Mouse (Mus musculus) hindbrain, embryonic 16.5 days (tissue): ENCODE results near the gene Pck2. TPM values are rescaled to one million over a fixed set of nuclear protein-coding genes. Genes with fewer than 3 reads are reported as not detected.
A peak's percentile ranks its signal among the peaks of the same experiment; 100 is the strongest.

Experiments used
- ATAC-seq: fragments of 200-750 bp; cut with Nextera tagmentation; 2 replicates; pipeline ENCODE4 v1.8.0; 2017; ENCODE audit warnings: moderate TSS enrichment, moderate library complexity
- H3K27ac ChIP-seq: fragments of 300-500 bp; sonication (generic); 2 replicates; pipeline ENCODE4 v1.5.1; 2014; ENCODE audit warnings: low read depth, mild to moderate bottlenecking, control low read depth, low read length, moderate library complexity
- H3K27me3 ChIP-seq: fragments of 300-500 bp; sonication (generic); replicated peaks from 2 replicates; pipeline ENCODE4 v1.6.1; 2014; ENCODE audit warnings: low read length; ENCODE audit not compliant: control insufficient read depth, insufficient read depth
- H3K36me3 ChIP-seq: fragments of 300-500 bp; sonication (generic); 2 replicates; pipeline ENCODE4 v1.6.1; 2014; ENCODE audit warnings: mild to moderate bottlenecking, low read length, moderate library complexity, mixed read lengths; ENCODE audit not compliant: control insufficient read depth, insufficient read depth
- H3K4me1 ChIP-seq: fragments of 300-500 bp; sonication (generic); 2 replicates; pipeline ENCODE4 v1.6.1; 2014; ENCODE audit warnings: low read depth, low read length; ENCODE audit not compliant: control insufficient read depth, insufficient read depth
- H3K4me2 ChIP-seq: fragments of 300-500 bp; sonication (generic); 2 replicates; pipeline ENCODE4 v1.6.1; 2014; ENCODE audit warnings: mild to moderate bottlenecking, low read length, control low read depth, moderate library complexity
- H3K4me3 ChIP-seq: fragments of 300-500 bp; sonication (generic); 2 replicates; pipeline ENCODE4 v1.5.1; 2014; ENCODE audit warnings: mild to moderate bottlenecking, low read length, control low read depth, moderate library complexity
- H3K9ac ChIP-seq: fragments of 300-500 bp; sonication (generic); 2 replicates; pipeline ENCODE4 v1.6.1; 2014; ENCODE audit warnings: low read depth, mild to moderate bottlenecking, control low read depth, low read length, moderate library complexity
- H3K9me3 ChIP-seq: fragments of 300-500 bp; sonication (generic); 2 replicates; pipeline ENCODE4 v1.6.1; 2014; ENCODE audit warnings: mild to moderate bottlenecking, low read length, moderate library complexity; ENCODE audit not compliant: control insufficient read depth
- WGBS: fragments of 180-500 bp; shearing (Covaris S2); extraction: QIAGEN DNeasy Blood & Tissue Kit; methylation state at CpG from one replicate; pipeline ENCODE4 v1.1.7; 2014; 5-methylcytosine and 5-hydroxymethylcytosine counted together
- polyA plus RNA-seq: library from polyadenylated mRNA; unstranded; fragments of >200 nt; fragmentation: Nextera tagmentation; extraction: Ambion mirVana; gene quantifications from 2 replicates; pipeline ENCODE4 v1.2.1, GENCODE M21; 2015

Pck2 gene
- polyA plus RNA-seq, 1 experiment from 2014 or later = 32.4 TPM

- Histone ChIP-seq H3K27ac (no peak overlapping the region), H3K9ac (no peak overlapping the region), H3K4me3 (no peak overlapping the region), H3K36me3 (peaks cover 13% of the 10 kb centered on the region), H3K27me3 (no peaks in the 10 kb centered on the region), H3K4me1 (no peaks in the 10 kb centered on the region), H3K4me2 (no peak overlapping the region), H3K9me3 (no peaks in the 10 kb centered on the region)
- no peak for ATAC-seq
- WGBS = 79% methylated on average over 6 of the region's 6 CpGs
Observed at GRCm38 (mm10) chr14:55550191-55550590, 10.1 kb downstream of the Pck2 start.

GRCm38 (mm10) chr14:55551347-55551746, 11.3 kb downstream of the Pck2 start:
- Histone ChIP-seq H3K36me3 (peaks cover 10% of the 10 kb centered on the region; the same call in 1 of the 2 replicates), H3K27ac (no peak overlapping the region), H3K9ac (no peak overlapping the region), H3K9me3 (no peaks in the 10 kb centered on the region), H3K4me2 (no peak overlapping the region), H3K4me3 (no peak overlapping the region), H3K4me1 (no peaks in the 10 kb centered on the region), H3K27me3 (no peaks in the 10 kb centered on the region)
- WGBS = 72% methylated on average over 5 of the region's 5 CpGs
- ATAC-seq = no peak

GRCm38 (mm10) chr14:55551794-55552193, 11.7 kb downstream of the Pck2 start:
- no peak overlapping the region for H3K4me3 ChIP-seq
- WGBS = 85% methylated on average over 8 of the region's 8 CpGs
- no peak overlapping the region for H3K9ac ChIP-seq
- H3K4me1 ChIP-seq = no peaks in the 10 kb centered on the region; the same call in 1 of the 2 replicates
- H3K27me3 ChIP-seq = no peaks in the 10 kb centered on the region
- H3K36me3 ChIP-seq = peaks cover 10% of the 10 kb centered on the region; the same call in 1 of the 2 replicates
- ATAC-seq = no peak
- no peak overlapping the region for H3K27ac ChIP-seq
- H3K4me2 ChIP-seq = no peak overlapping the region
- no peaks in the 10 kb centered on the region for H3K9me3 ChIP-seq

- Histone ChIP-seq H3K36me3 (no peaks in the 10 kb centered on the region), H3K9me3 (no peaks in the 10 kb centered on the region), H3K27ac (no peak overlapping the region)
Observed at GRCm38 (mm10) chr14:55554635-55555034, 14.6 kb downstream of the Pck2 start.

GRCm38 (mm10) chr14:55555788-55556187, 15.7 kb downstream of the Pck2 start:
- Histone ChIP-seq H3K27me3 (no peaks in the 10 kb centered on the region), H3K4me2 (no peak overlapping the region), H3K36me3 (no peaks in the 10 kb centered on the region), H3K4me1 (peaks cover 2% of the 10 kb centered on the region), H3K27ac (no peak overlapping the region), H3K9me3 (no peaks in the 10 kb centered on the region), H3K4me3 (no peak overlapping the region), H3K9ac (no peak overlapping the region)
- 87% methylated on average over 3 of the region's 3 CpGs for WGBS
- no peak for ATAC-seq

More at GRCm38 (mm10) chr14:55554635-55555034, 14.6 kb downstream of the Pck2 start:
- ATAC-seq = no peak
- H3K4me3 ChIP-seq = no peak overlapping the region
- no peak overlapping the region for H3K4me2 ChIP-seq
- H3K27me3 ChIP-seq = no peaks in the 10 kb centered on the region
- H3K9ac ChIP-seq = no peak overlapping the region
- H3K4me1 ChIP-seq = peaks cover 2% of the 10 kb centered on the region

- Histone ChIP-seq H3K4me3 (no peak overlapping the region), H3K9me3 (no peaks in the 10 kb centered on the region), H3K4me2 (no peak overlapping the region), H3K27ac (no peak overlapping the region), H3K4me1 (peaks cover 13% of the 10 kb centered on the region), H3K27me3 (no peaks in the 10 kb centered on the region), H3K9ac (no peak overlapping the region), H3K36me3 (no peaks in the 10 kb centered on the region)
- WGBS = 23% methylated on average over 5 of the region's 5 CpGs
- no peak for ATAC-seq
Observed at GRCm38 (mm10) chr14:55557003-55557402, 16.9 kb downstream of the Pck2 start.

GRCm38 (mm10) chr14:55557587-55557986, 17.5 kb downstream of the Pck2 start:
- ATAC-seq = no peak
- WGBS = 85% methylated on average over 3 of the region's 3 CpGs

GRCm38 (mm10) chr14:55558740-55559448, 18.8 kb downstream of the Pck2 start:
- 62% methylated on average over 6 of the region's 6 CpGs for WGBS
- H3K27ac ChIP-seq = no peak overlapping the region; the same call in 1 of the 2 replicates
- H3K27me3 ChIP-seq = no peaks in the 10 kb centered on the region
- H3K36me3 ChIP-seq = peaks cover 5% of the 10 kb centered on the region; the same call in 1 of the 2 replicates
- H3K9ac ChIP-seq = no peak overlapping the region; the same call in 1 of the 2 replicates
- H3K4me2 ChIP-seq = peak overlapping the region; percentile 68
- H3K4me3 ChIP-seq = peak overlapping the region; percentile 67; the same call in 1 of the 2 replicates
- peaks cover 15% of the 10 kb centered on the region for H3K4me1 ChIP-seq
- ATAC-seq = no peak
- no peaks in the 10 kb centered on the region for H3K9me3 ChIP-seq

More at GRCm38 (mm10) chr14:55557587-55557986, 17.5 kb downstream of the Pck2 start:
- no peaks in the 10 kb centered on the region for H3K9me3 ChIP-seq
- no peak overlapping the region for H3K4me2 ChIP-seq
- H3K36me3 ChIP-seq = no peaks in the 10 kb centered on the region
- no peak overlapping the region for H3K9ac ChIP-seq
- H3K4me1 ChIP-seq = peaks cover 15% of the 10 kb centered on the region
- no peak overlapping the region for H3K27ac ChIP-seq
- no peak overlapping the region for H3K4me3 ChIP-seq
- H3K27me3 ChIP-seq = no peaks in the 10 kb centered on the region

- H3K9me3 ChIP-seq = no peaks in the 10 kb centered on the region
- under 1% methylated on average over 27 of the region's 27 CpGs for WGBS
- peak within 1 kb of the TSS; percentile 88 for H3K9ac ChIP-seq
Observed at GRCm38 (mm10) chr14:55559799-55560201, 19.7 kb downstream of the Pck2 start, which contains the start of gene Dcaf11. TSS of gene Dcaf11 (plus strand) at chr14:55560006.

More at GRCm38 (mm10) chr14:55559799-55560201, 19.7 kb downstream of the Pck2 start, which contains the start of gene Dcaf11:
- peak; percentile 76 for ATAC-seq
- peak within 1 kb of the TSS; percentile 98 for H3K27ac ChIP-seq
- H3K4me3 ChIP-seq = peak within 1 kb of the TSS; percentile 67
- peak within 1 kb of the TSS; percentile 87 for H3K4me2 ChIP-seq
- H3K27me3 ChIP-seq = no peaks in the 10 kb centered on the region
- H3K36me3 ChIP-seq = peaks cover 5% of the 10 kb centered on the region
- H3K4me1 ChIP-seq = peaks cover 15% of the 10 kb centered on the region
